Mouse (Mus musculus) olfactory bulb, adult 2 months (tissue): ENCODE data around the gene Slc4a10. TPM values are rescaled to one million over a fixed set of nuclear protein-coding genes. Genes with fewer than 3 reads are reported as not detected.

Experiments used
- H3K27ac ChIP-seq: fragments of 200-500 bp; 2 replicates; pipeline ENCODE4 v1.5.1; 2012; ENCODE audit warnings: low read depth, low read length; ENCODE audit not compliant: insufficient read depth
- H3K4me1 ChIP-seq: fragments of 200-500 bp; 2 replicates; pipeline ENCODE4 v1.6.1; 2012; ENCODE audit warnings: low read length; ENCODE audit not compliant: control insufficient read depth, insufficient read depth
- H3K4me3 ChIP-seq: fragments of 200-500 bp; 2 replicates; pipeline ENCODE4 v1.5.1; 2012; ENCODE audit warnings: mild to moderate bottlenecking, low read depth, low read length, moderate library complexity; ENCODE audit not compliant: insufficient read depth
- CTCF ChIP-seq: fragments of 200-500 bp; IDR thresholded peaks from 2 replicates; pipeline ENCODE4 v1.5.1; 2012; ENCODE audit warnings: low read depth, mild to moderate bottlenecking, low read length, moderate library complexity; ENCODE audit not compliant: insufficient read depth
- POLR2A ChIP-seq: fragments of 200-500 bp; IDR thresholded peaks from 2 replicates; pipeline ENCODE4 v1.6.1; 2012; ENCODE audit warnings: mild to moderate bottlenecking, low read depth, low read length, moderate library complexity; ENCODE audit not compliant: insufficient read depth
- WGBS: fragments of 180-500 bp; shearing (Covaris S2); methylation state at CpG from one replicate; pipeline ENCODE4 v1.1.7; 2018; 5-methylcytosine and 5-hydroxymethylcytosine counted together
- polyA plus RNA-seq: library from polyadenylated mRNA; stranded (reverse); fragments of >200 nt; gene quantifications from 2 replicates; pipeline ENCODE4 v1.2.4, GENCODE M21; 2012; ENCODE audit warnings: low replicate concordance; ENCODE audit not compliant: missing spikeins, insufficient read depth, insufficient read length

Gene Slc4a10
- polyA plus RNA-seq, 1 experiment = 148 TPM

GRCm38 (mm10) chr2:62293846-62294245 is 247.6 kb downstream of the Slc4a10 start:
- Histone ChIP-seq H3K4me1 (no peaks in the 10 kb centered on the region), H3K27ac (no peak overlapping the region), H3K4me3 (no peak overlapping the region)
- no peak for TF ChIP-seq POLR2A
- no peak for TF ChIP-seq CTCF
- WGBS = 46% methylated on average over 2 of the region's 2 CpGs

GRCm38 (mm10) chr2:62301716-62302115 is 255.5 kb downstream of the Slc4a10 start:
- no peak overlapping the region for H3K4me3 ChIP-seq
- TF ChIP-seq CTCF (no peak), POLR2A (no peak)
- no peaks in the 10 kb centered on the region for H3K4me1 ChIP-seq
- WGBS = 97% methylated on average over 2 of the region's 2 CpGs
- no peak overlapping the region for H3K27ac ChIP-seq

GRCm38 (mm10) chr2:62306978-62307377 is 260.7 kb downstream of the Slc4a10 start:
- TF ChIP-seq CTCF = no peak
- no peak for TF ChIP-seq POLR2A
- Histone ChIP-seq H3K27ac (no peak overlapping the region), H3K4me3 (no peak overlapping the region), H3K4me1 (no peaks in the 10 kb centered on the region)
- 86% methylated on average over 5 of the region's 5 CpGs for WGBS

- 75% methylated on average over 2 of the region's 2 CpGs for WGBS
- Histone ChIP-seq H3K27ac (no peak overlapping the region), H3K4me1 (no peaks in the 10 kb centered on the region), H3K4me3 (no peak overlapping the region)
- TF ChIP-seq CTCF (no peak), POLR2A (no peak)
Observed at GRCm38 (mm10) chr2:62307477-62307876, 261.2 kb downstream of the Slc4a10 start.

GRCm38 (mm10) chr2:62316930-62317329 is 270.7 kb downstream of the Slc4a10 start:
- TF ChIP-seq CTCF = no peak
- TF ChIP-seq POLR2A = no peak
- WGBS = 60% methylated on average over 2 of the region's 2 CpGs
- Histone ChIP-seq H3K4me1 (no peaks in the 10 kb centered on the region), H3K4me3 (no peak overlapping the region), H3K27ac (no peak overlapping the region)

- TF ChIP-seq CTCF = no peak
- no peak for TF ChIP-seq POLR2A
- Histone ChIP-seq H3K27ac (no peak overlapping the region), H3K4me1 (no peaks in the 10 kb centered on the region; the same call in 1 of the 2 replicates), H3K4me3 (no peak overlapping the region)
- 87% methylated on average over 3 of the region's 3 CpGs for WGBS
Observed at GRCm38 (mm10) chr2:62319489-62319888, 273.2 kb downstream of the Slc4a10 start.

GRCm38 (mm10) chr2:62323078-62323637 is 276.9 kb downstream of the Slc4a10 start:
- Histone ChIP-seq H3K4me1 (no peaks in the 10 kb centered on the region; the same call in 1 of the 2 replicates), H3K27ac (no peak overlapping the region), H3K4me3 (no peak overlapping the region)
- WGBS = 70% methylated on average over 9 of the region's 9 CpGs
- TF ChIP-seq POLR2A (no peak), CTCF (no peak)

GRCm38 (mm10) chr2:62325388-62325787 is 279.1 kb downstream of the Slc4a10 start:
- Histone ChIP-seq H3K27ac (no peak overlapping the region), H3K4me1 (no peaks in the 10 kb centered on the region; the same call in 1 of the 2 replicates), H3K4me3 (no peak overlapping the region)
- TF ChIP-seq POLR2A (no peak), CTCF (no peak)
- 96% methylated on average over 2 of the region's 2 CpGs for WGBS

- no peak overlapping the region for H3K27ac ChIP-seq
- TF ChIP-seq POLR2A = no peak
- TF ChIP-seq CTCF = no peak
Observed at GRCm38 (mm10) chr2:62331913-62332312, 285.7 kb downstream of the Slc4a10 start.

More at GRCm38 (mm10) chr2:62331913-62332312, 285.7 kb downstream of the Slc4a10 start:
- Histone ChIP-seq H3K4me1 (peaks cover 2% of the 10 kb centered on the region; the same call in 1 of the 2 replicates), H3K4me3 (no peak overlapping the region)
- 53% methylated on average over 4 of the region's 4 CpGs for WGBS
